Mouse (Mus musculus): ENCODE measurements at regions not wholly inside any gene's neighbourhood (a gene's known extent, or its start where the extent isn't known, plus 50 kb on each side); places are given as distances from the start of the nearest gene placed in this dataset.

- no peak for DNase-seq
Measured at GRCm38 (mm10) chr2:30670836-30671586, 76.2 kb downstream of the Cstad start.

GRCm38 (mm10) chr2:30667468-30667867, 72.6 kb downstream of the Cstad start:
- peak; percentile 50 for DNase-seq

- no peak for DNase-seq
Measured at GRCm38 (mm10) chr2:30661147-30661546, 66.3 kb downstream of the Cstad start.

- DNase-seq, result peak; percentile 63
Measured at GRCm38 (mm10) chr2:30660613-30660991, 65.8 kb downstream of the Cstad start.

GRCm38 (mm10) chr2:30659836-30660612, 65.2 kb downstream of the Cstad start:
- no peak for DNase-seq

GRCm38 (mm10) chr2:30658844-30659555, 64.2 kb downstream of the Cstad start:
- peak; percentile 84 for DNase-seq

Measured in retina, postnatal 1 day (tissue).